Mouse (Mus musculus): Measurements from ENCODE around the gene Slc43a3. TPM values are rescaled to one million over a fixed set of nuclear protein-coding genes. Genes with fewer than 3 reads are reported as not detected.
"Not testable (repeated sequence)": the region's sequence is repeated elsewhere in the genome, so short reads cannot be mapped to it uniquely, and the experiment has no call there.

Slc43a3 gene
- polyA plus RNA-seq (2012; rRNA removed): 4.6 and 6.0 TPM in 2 replicates

DNA sequence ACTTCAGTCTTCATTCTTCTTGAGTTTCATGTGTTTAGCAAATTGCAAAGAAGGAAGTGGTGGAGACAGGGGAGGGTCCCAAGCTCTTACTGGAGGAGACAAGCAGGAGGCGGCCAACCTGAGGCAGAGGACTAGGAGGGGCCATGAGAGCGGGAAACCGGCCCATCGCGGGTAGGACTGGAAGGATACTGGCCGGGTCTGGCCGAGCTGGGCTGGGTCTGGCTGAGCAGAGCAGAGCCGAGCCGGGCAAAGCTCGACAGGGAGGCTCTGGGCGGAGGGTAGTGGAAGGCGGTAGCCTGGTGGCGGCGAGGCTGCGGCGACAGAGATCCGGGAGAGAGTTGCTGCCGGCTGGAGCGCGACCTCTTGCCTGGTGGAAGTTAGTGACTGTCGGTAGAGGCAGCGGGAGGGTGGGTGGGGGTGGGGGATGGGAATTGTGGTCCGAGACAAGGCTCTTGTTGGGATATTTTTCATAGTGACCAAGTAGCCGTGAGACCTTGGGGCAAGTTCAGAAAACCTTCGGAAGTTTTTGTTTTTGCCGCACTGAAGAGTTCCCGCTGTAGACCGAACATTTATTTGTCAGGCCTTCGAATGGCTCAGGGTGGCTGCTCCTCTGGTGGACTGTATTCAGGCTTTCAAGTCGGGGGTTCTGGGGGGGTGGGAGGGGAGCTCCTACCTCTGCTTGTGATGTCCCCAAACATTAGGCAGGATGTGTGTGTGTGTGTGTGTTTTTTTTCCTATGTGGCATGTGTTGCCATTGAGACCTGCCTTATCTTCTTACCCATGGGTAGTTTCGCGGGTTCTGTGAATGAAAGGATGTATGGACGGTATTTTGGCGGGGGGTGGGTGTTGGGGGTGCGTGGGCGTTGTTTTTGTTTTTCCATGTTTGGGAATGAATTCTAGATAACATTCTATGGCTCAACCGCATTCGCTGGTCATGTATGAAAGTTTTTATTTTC is at the start of gene Slc43a3:
Gene Slc43a3, plus strand, starts transcription at position 106 of the 956 bp plus-strand sequence.
- DNase-seq (ENCODE audit: extremely low spot score in 1 of 2, low spot score in 1 of 2): no peak

DNA sequence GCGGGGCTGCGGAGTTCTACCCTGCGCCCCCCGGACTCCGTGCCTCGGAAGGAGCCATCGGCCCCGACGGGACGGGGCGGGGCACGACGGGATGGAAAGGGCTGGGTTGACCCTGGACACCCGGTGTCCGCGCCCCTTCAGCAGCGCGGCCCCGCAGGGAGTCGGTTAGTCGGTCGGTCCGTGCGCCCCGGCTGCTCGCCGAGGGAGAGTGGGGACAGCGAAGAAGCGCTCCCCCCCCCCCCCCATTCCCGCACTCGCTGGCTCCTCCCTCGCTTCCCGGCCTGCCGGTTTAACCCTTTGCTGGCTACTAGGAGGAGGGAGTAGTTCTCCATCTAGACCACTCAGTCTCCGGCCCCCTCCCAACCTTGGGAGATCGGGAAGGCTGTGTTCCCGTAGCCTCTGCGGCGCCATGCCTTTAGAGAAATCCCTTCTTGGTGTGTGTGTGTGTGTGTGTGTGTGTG is 49.5 kb upstream of the Slc43a3 start:
- no peak for DNase-seq (ENCODE audit: extremely low spot score in 1 of 2, low spot score in 1 of 2)

DNA sequence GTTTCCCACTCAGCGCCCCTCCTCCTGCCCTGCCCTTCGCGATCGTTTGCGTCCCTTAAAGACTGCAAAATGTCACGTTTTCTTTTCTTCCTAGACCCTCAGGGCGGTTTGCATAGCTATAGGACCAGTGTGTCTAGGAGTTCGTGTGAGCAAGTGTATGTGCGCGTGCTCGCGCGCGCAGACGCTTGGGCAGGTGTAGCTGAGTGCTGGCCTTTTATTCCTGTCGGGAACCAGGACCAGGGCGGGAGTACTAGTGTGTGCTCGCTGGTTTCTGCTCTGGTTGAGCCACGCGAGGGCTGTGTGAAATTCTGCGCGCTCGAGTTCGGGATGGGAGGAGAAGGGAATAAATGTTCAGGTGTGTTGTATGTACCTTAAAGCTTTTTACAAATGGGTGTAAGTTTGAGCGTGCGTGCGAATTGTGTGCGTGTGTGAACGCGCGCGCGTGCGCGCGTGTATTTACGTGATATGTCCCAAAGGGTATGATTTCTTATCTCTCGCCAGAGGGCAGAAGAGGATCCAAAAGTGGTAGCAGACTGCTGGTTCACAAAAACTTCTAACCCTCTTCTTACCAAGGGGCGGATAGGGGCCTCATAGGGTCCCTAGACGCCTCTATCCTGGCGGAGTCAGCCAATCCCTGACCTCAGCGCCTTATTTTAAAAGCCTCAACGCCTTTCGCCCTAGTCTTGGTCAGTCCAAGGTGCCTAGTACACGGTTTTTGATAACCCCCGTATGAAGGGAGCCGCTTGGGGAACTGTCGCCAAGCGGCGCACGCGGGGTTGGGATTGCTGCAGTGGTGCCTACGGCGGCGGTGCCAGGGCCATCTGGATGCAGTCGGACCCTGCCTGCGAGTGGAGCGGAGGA is 48.7 kb upstream of the Slc43a3 start:
- DNase-seq (ENCODE audit: extremely low spot score in 1 of 2, low spot score in 1 of 2): peak in 1 of 2 experiments; percentile 77

DNA sequence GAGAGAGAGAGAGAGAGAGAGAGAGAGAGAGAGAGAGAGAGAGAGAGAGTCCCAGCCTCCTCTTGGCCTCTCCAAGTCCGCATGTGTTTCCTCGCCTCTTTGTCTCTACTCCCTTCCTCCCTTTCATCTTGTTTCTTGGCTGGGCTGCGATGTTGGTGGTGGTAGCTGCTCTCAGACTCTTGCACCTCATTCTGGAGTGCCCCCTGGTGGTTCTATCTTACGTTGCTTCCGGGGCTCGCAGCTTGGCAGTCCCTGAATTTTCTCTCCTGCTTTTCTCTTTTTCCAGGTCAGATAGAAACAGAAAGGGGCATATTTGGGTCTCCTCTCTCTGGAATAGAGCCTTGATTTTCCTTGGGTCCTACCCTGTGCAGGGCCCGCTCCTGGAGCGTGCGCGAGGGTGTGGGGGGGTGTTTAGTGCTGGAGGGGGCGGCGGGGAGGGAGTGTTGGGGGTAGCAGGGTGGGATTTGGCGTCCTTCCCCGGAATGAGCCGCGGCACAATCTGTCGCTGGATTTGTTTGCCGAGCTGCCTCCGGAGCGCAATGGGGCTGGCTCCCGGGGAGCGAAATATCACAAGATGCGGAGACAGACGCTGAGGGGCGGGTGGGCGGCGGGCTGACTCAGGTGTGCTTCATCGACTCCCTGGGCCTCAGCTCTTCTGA is 47.6 kb upstream of the Slc43a3 start:
- peak in 1 of 2 experiments; percentile 87 for DNase-seq (ENCODE audit: extremely low spot score in 1 of 2, low spot score in 1 of 2)

DNA sequence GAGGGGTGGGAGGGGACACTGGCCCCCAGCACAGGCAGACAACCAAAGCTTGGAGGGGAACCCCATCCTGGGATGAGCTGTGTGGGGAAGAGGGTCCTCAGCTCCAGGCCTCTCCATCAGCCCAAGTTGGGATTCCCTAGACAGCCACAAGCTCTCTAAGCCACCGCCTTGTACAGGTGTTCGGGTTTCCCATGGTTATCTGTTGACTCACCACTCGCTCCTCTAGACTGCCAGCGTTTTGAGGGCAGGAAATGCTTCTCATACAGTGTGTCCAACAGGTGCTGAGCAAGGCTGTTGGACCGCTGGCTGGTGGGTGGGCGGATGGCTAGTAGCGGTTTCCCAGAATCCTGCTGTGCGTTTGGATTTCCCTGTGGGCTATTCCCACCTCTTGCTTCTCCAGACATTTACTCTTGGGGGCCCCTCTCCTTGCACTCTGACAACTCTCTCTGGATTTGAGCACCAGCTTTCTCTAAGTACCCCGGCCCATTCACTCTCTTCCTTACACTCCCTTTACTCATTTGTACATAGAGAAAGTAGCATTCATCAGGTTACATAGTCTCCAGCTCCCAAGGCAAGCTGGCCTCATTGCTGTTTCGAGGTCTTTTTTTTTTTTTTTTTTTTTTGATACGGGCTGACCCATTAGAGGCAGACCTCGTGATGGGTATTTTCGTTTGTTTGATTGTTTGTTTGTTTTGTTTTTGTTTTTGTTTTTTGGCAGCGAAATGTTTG is 46.9 kb upstream of the Slc43a3 start:
- DNase-seq (ENCODE audit: extremely low spot score in 1 of 2, low spot score in 1 of 2): no peak

DNA sequence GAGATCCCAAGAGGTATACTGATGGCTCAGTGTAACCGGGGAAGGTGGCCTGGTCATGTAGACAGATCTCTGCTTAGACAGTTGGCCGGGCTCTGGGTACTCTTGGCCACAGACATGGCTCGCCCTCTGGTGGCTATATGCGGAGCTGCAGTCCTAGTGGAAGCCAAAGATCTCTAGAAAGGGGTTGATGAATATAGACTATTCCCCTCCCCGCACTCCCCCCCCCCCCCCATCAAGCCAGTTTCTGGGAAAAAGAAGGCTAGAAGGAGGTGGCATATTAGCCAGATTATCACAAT is 46.4 kb upstream of the Slc43a3 start:
- DNase-seq (ENCODE audit: extremely low spot score in 1 of 2, low spot score in 1 of 2): peak in 1 of 2 experiments; percentile 89

DNA sequence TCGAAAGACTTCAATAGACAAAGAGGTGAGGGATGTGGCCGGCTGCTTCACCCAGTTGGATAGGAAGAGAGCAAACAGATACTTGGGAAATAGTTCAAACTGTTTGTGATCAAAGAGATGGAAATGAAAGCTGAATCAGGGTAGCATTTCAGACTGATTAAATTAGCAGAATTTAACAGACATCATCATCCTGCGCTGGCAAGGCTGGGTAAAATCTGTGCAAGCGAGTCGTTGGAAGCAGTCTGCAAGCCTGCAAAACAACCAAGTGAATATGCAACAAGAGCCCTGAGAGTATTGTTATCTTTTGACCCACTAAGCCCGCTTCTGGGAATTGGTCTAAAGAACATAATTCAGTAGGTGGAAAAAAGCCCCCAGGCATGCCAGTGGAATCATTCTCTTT is 43.0 kb upstream of the Slc43a3 start:
- DNase-seq (ENCODE audit: extremely low spot score in 1 of 2, low spot score in 1 of 2): no peak

DNA sequence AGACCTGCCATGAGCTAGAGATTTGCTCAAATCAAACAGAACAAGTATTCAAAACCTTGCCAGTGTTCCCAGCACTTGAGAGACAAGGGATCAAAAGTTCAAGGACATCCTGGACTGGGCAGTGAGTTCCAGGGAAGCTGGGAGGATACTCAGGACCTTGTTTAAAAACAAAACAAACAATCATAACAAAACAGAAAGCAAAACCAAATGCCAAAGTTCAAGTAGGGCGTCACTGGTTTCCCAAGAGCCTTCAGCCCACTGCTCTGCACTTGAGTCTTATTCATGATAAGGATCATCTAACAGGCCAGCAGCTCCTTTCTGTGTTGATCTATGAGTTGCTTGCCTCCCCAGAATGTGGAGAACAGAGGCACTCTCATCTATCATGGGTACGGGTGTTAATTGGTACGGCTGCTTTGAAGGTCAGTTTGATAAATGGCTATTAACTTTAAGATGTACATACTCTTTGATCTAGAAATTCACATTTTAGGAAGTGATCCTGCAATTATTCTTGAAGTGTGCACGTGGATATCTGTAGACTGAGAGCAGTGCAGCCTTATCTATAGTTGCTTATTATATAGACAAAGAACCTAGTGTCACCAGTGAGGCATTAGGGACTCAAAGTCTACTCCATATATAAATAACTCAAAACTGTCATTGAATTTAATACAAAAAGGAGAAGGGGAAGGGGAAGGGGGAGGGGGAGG is 40.7 kb upstream of the Slc43a3 start:
- no peak for DNase-seq (ENCODE audit: extremely low spot score in 1 of 2, low spot score in 1 of 2)

DNA sequence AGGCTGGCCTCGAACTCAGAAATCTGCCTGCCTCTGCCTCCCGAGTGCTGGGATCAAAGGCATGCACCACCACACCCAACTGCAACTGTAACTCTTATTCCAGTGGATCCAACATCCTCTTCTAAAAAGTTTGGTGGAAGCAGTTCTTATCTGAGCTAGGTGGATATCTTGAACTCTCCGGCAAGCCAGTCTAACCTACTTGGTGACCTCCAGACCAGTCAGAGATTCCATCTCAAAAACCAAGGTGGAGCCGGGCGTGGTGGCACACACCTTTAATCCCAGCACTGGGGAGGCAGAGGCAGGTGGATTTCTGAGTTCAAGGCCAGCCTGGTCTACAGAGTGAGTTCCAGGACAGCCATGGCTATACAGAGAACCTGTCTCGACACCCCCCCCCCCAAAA is 39.7 kb upstream of the Slc43a3 start:
- DNase-seq (ENCODE audit: extremely low spot score in 1 of 2, low spot score in 1 of 2): not testable (repeated sequence)

DNA sequence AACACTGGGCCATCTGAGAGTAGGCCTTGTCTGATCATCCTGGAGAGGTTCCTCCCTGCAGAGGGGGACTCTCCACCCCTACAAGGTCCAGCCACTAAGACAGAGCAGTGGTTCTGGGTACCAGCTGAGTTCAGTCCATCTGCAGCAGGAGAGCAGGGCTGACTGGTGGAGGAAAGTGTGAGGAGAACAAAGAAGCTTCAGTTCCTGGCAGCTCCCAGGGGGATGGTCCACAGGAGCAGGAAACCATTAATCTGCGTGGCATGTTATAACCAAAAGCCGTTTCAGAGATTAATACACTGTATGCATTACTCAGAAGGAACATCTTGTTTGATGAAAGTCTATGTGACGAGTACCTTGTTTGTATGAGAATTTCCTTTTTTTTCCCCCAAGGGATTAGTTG is 23.7 kb upstream of the Slc43a3 start:
- DNase-seq (ENCODE audit: extremely low spot score in 1 of 2, low spot score in 1 of 2): no peak

DNA sequence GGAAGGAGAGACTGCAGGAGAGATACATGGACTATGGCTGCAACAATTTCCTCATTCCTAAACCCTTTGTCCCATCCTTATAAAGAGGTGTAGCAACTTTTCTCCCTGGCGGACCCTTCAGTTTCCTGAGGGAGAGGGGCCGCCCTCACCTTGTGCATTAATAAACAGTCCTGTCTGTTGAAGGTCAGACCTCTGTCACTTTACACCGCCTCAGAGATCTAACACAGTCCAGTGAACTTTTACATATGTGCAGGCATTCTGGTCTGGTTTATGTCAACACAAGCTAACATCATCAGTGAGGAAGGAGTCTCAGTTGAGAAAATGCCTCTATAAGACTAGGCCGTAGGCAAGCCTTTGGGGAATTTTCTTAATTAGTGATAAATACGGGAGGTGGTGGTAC is 22.5 kb upstream of the Slc43a3 start:
- DNase-seq (ENCODE audit: extremely low spot score in 1 of 2, low spot score in 1 of 2): no peak

DNA sequence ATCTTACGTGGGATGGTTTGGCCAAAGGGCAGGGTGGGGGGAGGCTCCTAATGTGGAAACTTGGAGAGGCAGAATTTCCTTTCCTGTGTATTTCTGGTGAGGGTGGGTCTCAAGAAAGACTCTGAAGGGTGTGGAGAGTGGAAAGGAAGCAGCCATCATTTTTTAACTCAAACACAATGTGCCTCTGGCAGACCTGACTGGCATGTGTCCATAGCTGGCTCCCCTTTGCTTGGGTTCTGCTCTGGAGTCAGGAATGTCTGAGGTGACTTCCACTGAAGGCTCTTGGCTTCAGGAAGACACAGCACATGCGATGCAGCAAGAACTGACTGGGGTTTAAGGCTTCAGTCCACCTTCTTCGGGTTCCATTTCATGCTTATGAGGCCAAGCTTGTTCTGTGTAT is 21.0 kb upstream of the Slc43a3 start:
- no peak for DNase-seq (ENCODE audit: extremely low spot score in 1 of 2, low spot score in 1 of 2)

DNA sequence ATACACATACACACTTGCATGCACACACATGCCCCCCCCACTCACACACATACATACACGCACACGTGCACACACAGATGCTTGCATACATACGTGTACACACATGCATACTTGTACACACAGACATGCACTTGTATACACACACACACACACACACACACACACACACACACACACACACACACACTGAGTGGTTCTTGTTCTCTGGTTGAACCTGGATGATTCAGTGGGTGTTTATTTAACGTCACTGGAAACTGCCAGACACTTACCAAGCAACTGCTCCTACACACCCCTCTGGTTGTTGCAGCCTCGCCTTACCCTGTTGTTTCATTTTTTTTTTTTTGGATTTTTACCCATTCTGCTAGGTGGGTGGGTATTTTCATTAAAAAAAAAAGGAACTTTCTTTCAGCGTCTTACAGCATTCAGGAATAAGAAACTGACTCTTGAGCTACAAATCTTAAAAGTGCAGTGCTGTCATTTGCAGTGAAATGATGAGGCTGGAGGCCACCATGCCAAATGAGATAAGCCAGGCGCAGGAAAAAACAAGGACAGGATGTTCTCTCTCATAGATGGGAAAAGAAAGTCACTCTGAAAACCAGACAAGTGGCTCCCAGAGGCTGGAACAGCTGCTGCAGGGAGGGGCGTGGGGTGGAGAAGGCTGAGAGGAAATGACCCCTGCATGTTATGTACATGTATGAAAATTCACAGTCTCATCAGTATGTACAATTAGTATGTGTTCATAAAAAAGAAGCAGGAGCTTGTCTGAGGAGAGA is 19.6 kb upstream of the Slc43a3 start:
- DNase-seq (ENCODE audit: extremely low spot score in 1 of 2, low spot score in 1 of 2): no peak

DNA sequence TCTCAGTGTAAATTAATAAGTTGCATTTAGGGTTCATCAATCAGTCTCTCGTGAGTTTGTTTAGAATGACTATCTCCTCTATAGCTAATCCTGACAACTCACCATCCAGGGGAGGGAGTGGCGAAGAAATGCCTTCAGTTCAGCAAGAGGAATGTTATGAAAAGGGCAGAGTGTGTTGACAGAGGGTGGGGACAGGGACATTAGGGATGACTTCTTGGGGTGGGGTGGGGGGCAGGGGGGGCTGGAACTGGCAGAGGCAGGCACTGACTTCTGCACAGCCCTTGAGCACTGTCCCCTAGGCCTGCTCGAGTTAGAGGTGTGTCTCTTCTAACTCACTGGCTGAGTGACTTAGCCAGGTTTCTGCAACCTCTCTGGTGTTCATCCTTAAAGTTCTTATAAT is 18.2 kb upstream of the Slc43a3 start:
- DNase-seq (ENCODE audit: extremely low spot score in 1 of 2, low spot score in 1 of 2): no peak

DNA sequence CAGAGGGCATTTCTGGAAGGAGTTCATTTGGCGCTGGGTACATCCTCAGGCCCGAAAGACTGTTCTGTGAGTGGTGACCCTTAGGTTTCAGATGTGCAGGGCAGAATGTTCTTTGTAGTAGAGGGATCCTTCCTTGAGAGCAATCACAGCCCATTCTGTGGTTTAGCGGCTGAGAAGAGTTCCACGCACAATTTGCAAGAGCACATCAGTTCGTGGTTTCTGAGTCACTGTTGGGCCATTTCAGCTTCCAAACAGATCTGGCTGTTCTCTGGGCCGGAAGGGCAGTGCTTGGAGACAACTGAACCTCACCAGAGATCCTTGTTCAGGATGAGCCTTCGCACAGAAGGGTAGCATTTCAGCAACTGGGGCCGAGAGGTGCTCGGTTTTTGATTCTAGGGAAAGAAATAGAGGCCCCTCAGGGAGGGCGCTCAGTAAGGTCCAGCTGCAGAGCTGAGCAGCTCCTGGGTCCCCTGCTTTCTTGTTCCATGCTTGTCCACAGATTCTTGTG is 16.7 kb upstream of the Slc43a3 start:
- no peak for DNase-seq (ENCODE audit: extremely low spot score in 1 of 2, low spot score in 1 of 2)

DNA sequence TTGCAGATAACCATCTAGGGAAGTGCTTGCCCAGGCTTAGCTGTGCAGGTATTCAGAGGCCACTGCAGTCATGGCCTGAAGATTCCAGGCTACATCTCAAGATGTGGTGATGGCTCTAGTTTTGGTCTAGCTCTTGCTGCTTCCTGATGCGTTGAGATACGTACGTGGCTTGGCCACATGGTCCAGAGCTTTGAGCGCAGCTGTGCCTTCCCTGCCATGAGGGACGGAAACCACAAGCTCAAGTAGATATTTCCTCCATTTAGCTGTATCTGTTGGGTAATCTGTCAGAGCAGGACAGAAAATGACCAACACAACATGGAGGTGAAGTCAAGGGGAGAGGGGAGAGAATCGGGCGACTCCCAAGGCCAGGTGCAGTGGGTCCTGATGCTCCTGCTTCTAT is 6.2 kb upstream of the Slc43a3 start:
- no peak for DNase-seq (ENCODE audit: extremely low spot score in 1 of 2, low spot score in 1 of 2)

DNA sequence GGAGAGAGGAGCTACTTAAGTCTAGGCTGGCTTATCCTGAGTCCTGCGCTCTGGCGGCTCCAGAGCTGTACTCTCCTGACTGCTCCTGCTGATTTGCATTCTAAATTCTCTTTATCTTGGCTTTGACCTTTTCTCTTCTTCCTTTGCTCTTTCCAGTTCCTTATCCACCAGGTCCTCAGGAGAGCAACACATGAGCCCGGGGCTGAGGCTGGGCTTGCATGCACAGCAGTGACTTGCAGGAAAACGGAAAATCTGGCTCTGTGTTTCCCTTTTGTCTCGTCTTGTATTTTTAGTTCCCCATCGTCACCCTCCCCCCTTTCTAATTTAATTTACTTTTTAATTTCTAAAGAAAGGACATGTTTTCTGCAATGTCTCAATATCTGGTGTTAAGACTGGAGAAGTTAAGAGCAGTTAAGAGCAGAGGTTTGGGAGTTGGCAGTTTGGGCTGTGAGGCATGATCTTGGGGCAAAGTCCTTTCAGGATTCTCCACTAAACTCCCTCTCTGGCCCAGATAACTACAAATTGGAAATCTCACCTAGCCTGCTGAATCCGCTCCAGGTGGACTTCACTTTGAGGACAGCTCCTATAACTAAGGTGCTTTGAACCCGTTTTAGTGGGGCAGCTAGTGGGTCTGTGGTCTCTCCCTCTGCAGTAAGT is 2.3 kb upstream of the Slc43a3 start:
- no peak for DNase-seq (ENCODE audit: extremely low spot score in 1 of 2, low spot score in 1 of 2)

DNA sequence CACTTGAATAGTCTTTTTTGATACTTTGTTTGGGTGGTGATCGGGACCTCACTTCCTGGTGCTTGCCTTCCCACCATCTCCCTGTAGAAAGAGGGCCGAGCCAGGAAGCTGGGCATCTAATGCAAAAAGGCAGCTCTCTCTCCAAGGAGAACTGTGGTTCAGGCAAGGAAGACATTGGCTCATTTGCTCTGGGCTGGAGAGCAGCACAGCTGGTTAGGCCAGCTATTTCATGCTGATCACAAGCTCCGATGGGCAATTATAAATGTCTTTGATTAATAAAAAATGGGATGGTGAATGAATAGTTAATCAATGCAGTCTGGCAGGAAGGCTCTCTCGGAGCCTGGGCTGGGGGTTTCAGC is 1.8 kb upstream of the Slc43a3 start:
- no peak for DNase-seq (ENCODE audit: extremely low spot score in 1 of 2, low spot score in 1 of 2)

All from frontal cortex, adult 2 months (tissue).